Mouse (Mus musculus): ENCODE measurements around the gene Sdhaf1. TPM values are rescaled to one million over a fixed set of nuclear protein-coding genes. Genes with fewer than 3 reads are reported as not detected.

Sdhaf1 gene
- polyA plus RNA-seq, 1 experiment = 6.1 TPM

DNA sequence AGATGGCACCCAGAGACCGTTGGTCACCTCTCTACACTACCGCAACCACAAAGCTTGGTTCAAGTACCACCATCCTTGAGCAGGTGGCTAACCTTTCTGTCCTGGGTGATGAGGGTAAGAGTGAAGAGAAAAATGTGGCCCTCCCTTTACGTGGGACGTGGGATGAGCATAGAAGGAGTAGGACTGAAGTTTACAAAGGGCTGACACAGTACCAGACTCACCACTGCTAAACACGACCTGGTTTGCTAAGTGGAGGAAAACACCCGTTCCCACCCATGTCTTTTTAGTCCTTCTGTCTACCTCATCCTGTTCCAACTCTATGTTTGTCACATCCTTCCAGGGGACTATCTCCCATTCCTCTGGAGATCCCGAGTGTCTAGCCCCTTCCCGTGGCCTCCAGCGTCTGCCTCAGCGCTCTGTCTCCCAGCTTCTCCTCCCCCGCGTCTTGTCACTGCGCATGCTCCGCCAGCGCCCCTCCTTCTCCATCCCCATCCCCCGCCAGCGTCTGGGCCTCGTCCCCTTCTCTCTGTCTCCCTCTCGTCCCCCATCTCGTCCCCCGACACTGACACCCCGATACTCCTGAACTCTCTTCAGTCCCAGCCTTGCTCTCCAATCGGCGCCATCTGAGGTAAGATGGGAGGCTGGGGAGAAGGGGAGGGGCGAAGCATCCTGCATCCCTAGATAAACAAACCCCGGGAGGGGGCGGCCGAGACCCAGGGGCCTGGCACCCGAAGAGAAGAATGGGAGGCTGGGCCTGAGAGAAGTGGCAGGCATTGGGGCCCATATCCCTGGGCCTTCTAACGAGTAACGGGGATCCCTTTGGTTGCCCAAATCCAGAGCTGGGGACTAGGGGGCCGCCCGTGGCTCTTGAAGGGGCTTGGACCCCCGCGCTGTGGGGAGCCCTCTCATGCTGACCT is 32.2 kb downstream of the Sdhaf1 start, which contains the start of gene Clip3:
Clip3 (plus strand) TSS at position 514 of the 917 bp plus-strand sequence.
- no peaks in the 10 kb centered on the region for H3K27me3 ChIP-seq (ENCODE audit: control insufficient read depth, insufficient read depth, low read length)
- H3K4me3 ChIP-seq (ENCODE audit: control insufficient read depth, low read depth, low read length) = peak within 1 kb of the TSS; percentile 89
- H3K27ac ChIP-seq (ENCODE audit: control insufficient read depth, insufficient read depth, low read depth, low read length) = peak within 1 kb of the TSS; percentile 15; the same call in 1 of the 2 replicates
- H3K36me3 ChIP-seq (ENCODE audit: control insufficient read depth, insufficient read depth, low read length) = no peaks in the 10 kb centered on the region
- TF ChIP-seq CTCF (IDR thresholded peaks at IDR 0.05; ENCODE audit: control insufficient read depth, insufficient read depth, insufficient replicate concordance, low read depth, low read length) (no peak), POLR2A (IDR thresholded peaks at IDR 0.05; ENCODE audit: control insufficient read depth, low read depth, low read length) (peak; percentile 36)
- H3K4me1 ChIP-seq (ENCODE audit: control insufficient read depth, insufficient read depth, low read length) = peaks cover 15% of the 10 kb centered on the region

GRCm38 (mm10) chr7:30289714-30290399 is 33.8 kb downstream of the Sdhaf1 start:
- TF ChIP-seq CTCF (IDR thresholded peaks at IDR 0.05; ENCODE audit: control insufficient read depth, insufficient read depth, insufficient replicate concordance, low read depth, low read length) (no peak), POLR2A (IDR thresholded peaks at IDR 0.05; ENCODE audit: control insufficient read depth, low read depth, low read length) (no peak)
- Histone ChIP-seq H3K4me3 (ENCODE audit: control insufficient read depth, low read depth, low read length) (no peak overlapping the region), H3K36me3 (ENCODE audit: control insufficient read depth, insufficient read depth, low read length) (no peaks in the 10 kb centered on the region), H3K4me1 (ENCODE audit: control insufficient read depth, insufficient read depth, low read length) (peaks cover 15% of the 10 kb centered on the region), H3K27me3 (ENCODE audit: control insufficient read depth, insufficient read depth, low read length) (no peaks in the 10 kb centered on the region), H3K27ac (ENCODE audit: control insufficient read depth, insufficient read depth, low read depth, low read length) (no peak overlapping the region)

DNA sequence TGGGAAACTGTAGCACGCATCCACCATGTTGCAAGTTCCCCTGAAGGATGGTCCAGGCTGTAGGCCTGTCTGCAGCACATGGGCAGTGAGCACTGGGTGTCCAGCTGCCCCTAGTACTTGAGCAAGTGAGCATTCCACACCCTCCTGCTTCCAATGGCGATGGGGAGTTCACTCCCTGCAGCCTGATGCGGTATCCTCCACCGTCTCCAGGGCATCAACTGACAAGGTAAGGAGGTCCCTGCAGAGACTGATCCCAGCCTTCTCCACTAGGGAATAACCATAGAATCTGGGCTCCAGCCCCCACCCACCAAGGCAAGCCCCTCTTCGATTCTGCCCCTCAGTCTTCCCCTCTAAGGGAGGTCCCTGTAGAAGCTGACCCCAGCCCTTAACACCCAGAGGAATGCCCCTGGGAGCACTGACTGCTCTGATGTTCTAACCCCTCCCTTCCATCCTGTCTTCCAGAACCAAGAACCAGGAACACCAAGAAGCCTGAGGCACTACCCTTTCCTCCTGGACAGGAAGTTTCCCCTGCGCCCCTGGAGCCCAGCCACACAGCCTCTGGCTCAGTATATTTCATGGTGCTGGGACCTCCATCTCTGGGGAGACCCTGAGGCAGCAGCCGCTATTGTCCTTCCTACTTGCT is 34.5 kb downstream of the Sdhaf1 start:
- peaks cover 15% of the 10 kb centered on the region for H3K4me1 ChIP-seq (ENCODE audit: control insufficient read depth, insufficient read depth, low read length)
- H3K27me3 ChIP-seq (ENCODE audit: control insufficient read depth, insufficient read depth, low read length) = no peaks in the 10 kb centered on the region
- H3K27ac ChIP-seq (ENCODE audit: control insufficient read depth, insufficient read depth, low read depth, low read length) = no peak overlapping the region
- TF ChIP-seq POLR2A (IDR thresholded peaks at IDR 0.05; ENCODE audit: control insufficient read depth, low read depth, low read length) (no peak), CTCF (IDR thresholded peaks at IDR 0.05; ENCODE audit: control insufficient read depth, insufficient read depth, insufficient replicate concordance, low read depth, low read length) (no peak)
- no peak overlapping the region for H3K4me3 ChIP-seq (ENCODE audit: control insufficient read depth, low read depth, low read length)
- H3K36me3 ChIP-seq (ENCODE audit: control insufficient read depth, insufficient read depth, low read length) = no peaks in the 10 kb centered on the region

GRCm38 (mm10) chr7:30288046-30288445 is 35.6 kb downstream of the Sdhaf1 start:
- H3K4me3 ChIP-seq (ENCODE audit: control insufficient read depth, low read depth, low read length) = no peak overlapping the region
- H3K27ac ChIP-seq (ENCODE audit: control insufficient read depth, insufficient read depth, low read depth, low read length) = no peak overlapping the region
- no peak for TF ChIP-seq POLR2A (IDR thresholded peaks at IDR 0.05; ENCODE audit: control insufficient read depth, low read depth, low read length)
- TF ChIP-seq CTCF (IDR thresholded peaks at IDR 0.05; ENCODE audit: control insufficient read depth, insufficient read depth, insufficient replicate concordance, low read depth, low read length) = no peak
- no peaks in the 10 kb centered on the region for H3K36me3 ChIP-seq (ENCODE audit: control insufficient read depth, insufficient read depth, low read length)
- no peaks in the 10 kb centered on the region for H3K27me3 ChIP-seq (ENCODE audit: control insufficient read depth, insufficient read depth, low read length)
- peaks cover 15% of the 10 kb centered on the region for H3K4me1 ChIP-seq (ENCODE audit: control insufficient read depth, insufficient read depth, low read length)

GRCm38 (mm10) chr7:30286701-30287410 is 36.8 kb downstream of the Sdhaf1 start:
- no peak overlapping the region for H3K4me3 ChIP-seq (ENCODE audit: control insufficient read depth, low read depth, low read length)
- H3K27me3 ChIP-seq (ENCODE audit: control insufficient read depth, insufficient read depth, low read length) = no peaks in the 10 kb centered on the region
- H3K4me1 ChIP-seq (ENCODE audit: control insufficient read depth, insufficient read depth, low read length) = peaks cover 12% of the 10 kb centered on the region
- no peaks in the 10 kb centered on the region for H3K36me3 ChIP-seq (ENCODE audit: control insufficient read depth, insufficient read depth, low read length)
- H3K27ac ChIP-seq (ENCODE audit: control insufficient read depth, insufficient read depth, low read depth, low read length) = no peak overlapping the region
- TF ChIP-seq CTCF (IDR thresholded peaks at IDR 0.05; ENCODE audit: control insufficient read depth, insufficient read depth, insufficient replicate concordance, low read depth, low read length) (no peak), POLR2A (IDR thresholded peaks at IDR 0.05; ENCODE audit: control insufficient read depth, low read depth, low read length) (no peak)

- Histone ChIP-seq H3K4me1 (ENCODE audit: control insufficient read depth, insufficient read depth, low read length) (peaks cover 9% of the 10 kb centered on the region), H3K27me3 (ENCODE audit: control insufficient read depth, insufficient read depth, low read length) (no peaks in the 10 kb centered on the region), H3K36me3 (ENCODE audit: control insufficient read depth, insufficient read depth, low read length) (peaks cover 1% of the 10 kb centered on the region; the same call in 1 of the 2 replicates), H3K27ac (ENCODE audit: control insufficient read depth, insufficient read depth, low read depth, low read length) (no peak overlapping the region), H3K4me3 (ENCODE audit: control insufficient read depth, low read depth, low read length) (no peak overlapping the region)
- TF ChIP-seq CTCF (IDR thresholded peaks at IDR 0.05; ENCODE audit: control insufficient read depth, insufficient read depth, insufficient replicate concordance, low read depth, low read length) = no peak
- no peak for TF ChIP-seq POLR2A (IDR thresholded peaks at IDR 0.05; ENCODE audit: control insufficient read depth, low read depth, low read length)
Observed at GRCm38 (mm10) chr7:30282740-30283139, 41.0 kb downstream of the Sdhaf1 start.
